Mouse (Mus musculus) limb, embryonic 14.5 days (tissue): ENCODE data around the gene Btbd2. TPM values are rescaled to one million over a fixed set of nuclear protein-coding genes. Genes with fewer than 3 reads are reported as not detected.
A peak's percentile ranks its signal among the peaks of the same experiment; 100 is the strongest.

Experiments used
- ATAC-seq: fragments of 200-750 bp; cut with Nextera tagmentation; 2 replicates; pipeline ENCODE4 v1.8.0; 2017; ENCODE audit warnings: low read depth, moderate number of reproducible peaks, moderate TSS enrichment; ENCODE audit not compliant: low FRiP score
- DNase-seq: peaks from one replicate; pipeline ENCODE4 v3.0.0-alpha.2; 2015; ENCODE audit warnings: low spot score
- H3K27ac ChIP-seq: fragments of 300-500 bp; sonication (generic); replicated peaks from 2 replicates; pipeline ENCODE4 v1.5.1; 2014; ENCODE audit warnings: low read depth, mild to moderate bottlenecking, low read length, moderate library complexity, mixed read lengths
- H3K27me3 ChIP-seq: fragments of 300-500 bp; sonication (generic); 2 replicates; pipeline ENCODE4 v1.6.1; 2014; ENCODE audit warnings: low read length, mixed read lengths; ENCODE audit not compliant: control insufficient read depth, insufficient read depth
- H3K36me3 ChIP-seq: fragments of 300-500 bp; sonication (generic); 2 replicates; pipeline ENCODE4 v1.6.1; 2014; ENCODE audit warnings: mild to moderate bottlenecking, low read length, moderate library complexity, mixed read lengths; ENCODE audit not compliant: control insufficient read depth, insufficient read depth
- H3K4me1 ChIP-seq: fragments of 300-500 bp; sonication (generic); 2 replicates; pipeline ENCODE4 v1.6.1; 2014; ENCODE audit warnings: antibody characterized with exemption, low read length, mixed read lengths; ENCODE audit not compliant: control insufficient read depth, insufficient read depth
- H3K4me2 ChIP-seq: fragments of 300-500 bp; sonication (generic); replicated peaks from 2 replicates; pipeline ENCODE4 v1.6.1; 2014; ENCODE audit warnings: low read depth, mild to moderate bottlenecking, low read length, moderate library complexity; ENCODE audit not compliant: severe bottlenecking
- H3K4me3 ChIP-seq: fragments of 300-500 bp; sonication (generic); replicated peaks from 2 replicates; pipeline ENCODE4 v1.5.1; 2014; ENCODE audit warnings: low read length
- H3K9ac ChIP-seq: fragments of 300-500 bp; sonication (generic); 2 replicates; pipeline ENCODE4 v1.6.1; 2014; ENCODE audit warnings: mild to moderate bottlenecking, low read depth, low read length, moderate library complexity; ENCODE audit not compliant: severe bottlenecking
- H3K9me3 ChIP-seq: fragments of 300-500 bp; sonication (generic); 2 replicates; pipeline ENCODE4 v1.6.1; 2016; ENCODE audit warnings: low read length; ENCODE audit not compliant: control insufficient read depth
- POLR2A ChIP-seq: fragments of 200-500 bp; IDR thresholded peaks from 2 replicates; pipeline ENCODE4 v1.8.0; 2012; ENCODE audit warnings: inconsistent platforms, mild to moderate bottlenecking, moderate library complexity, borderline replicate concordance; ENCODE audit not compliant: insufficient read depth, insufficient read length; ENCODE audit errors: extremely low read depth
- WGBS: fragments of 180-500 bp; shearing (Covaris S2); extraction: QIAGEN DNeasy Blood & Tissue Kit; methylation state at CpG from one replicate; pipeline ENCODE4 v1.1.7; 2014; 5-methylcytosine and 5-hydroxymethylcytosine counted together
- polyA plus RNA-seq, 2 experiments: library from polyadenylated mRNA; depleted of rRNA in 1 of 2; stranded (reverse) in 1 of 2; unstranded in 1 of 2; fragments of >200 nt; fragmentation: Nextera tagmentation in 1 of 2; extraction: Ambion mirVana in 1 of 2; gene quantifications; 2 replicates each; pipeline versions ENCODE4 v1.2.1 to v1.2.3; 2012 to 2014

The Btbd2 gene
- polyA plus RNA-seq, 2 experiments, result 78.0 to 87.8 TPM

DNA sequence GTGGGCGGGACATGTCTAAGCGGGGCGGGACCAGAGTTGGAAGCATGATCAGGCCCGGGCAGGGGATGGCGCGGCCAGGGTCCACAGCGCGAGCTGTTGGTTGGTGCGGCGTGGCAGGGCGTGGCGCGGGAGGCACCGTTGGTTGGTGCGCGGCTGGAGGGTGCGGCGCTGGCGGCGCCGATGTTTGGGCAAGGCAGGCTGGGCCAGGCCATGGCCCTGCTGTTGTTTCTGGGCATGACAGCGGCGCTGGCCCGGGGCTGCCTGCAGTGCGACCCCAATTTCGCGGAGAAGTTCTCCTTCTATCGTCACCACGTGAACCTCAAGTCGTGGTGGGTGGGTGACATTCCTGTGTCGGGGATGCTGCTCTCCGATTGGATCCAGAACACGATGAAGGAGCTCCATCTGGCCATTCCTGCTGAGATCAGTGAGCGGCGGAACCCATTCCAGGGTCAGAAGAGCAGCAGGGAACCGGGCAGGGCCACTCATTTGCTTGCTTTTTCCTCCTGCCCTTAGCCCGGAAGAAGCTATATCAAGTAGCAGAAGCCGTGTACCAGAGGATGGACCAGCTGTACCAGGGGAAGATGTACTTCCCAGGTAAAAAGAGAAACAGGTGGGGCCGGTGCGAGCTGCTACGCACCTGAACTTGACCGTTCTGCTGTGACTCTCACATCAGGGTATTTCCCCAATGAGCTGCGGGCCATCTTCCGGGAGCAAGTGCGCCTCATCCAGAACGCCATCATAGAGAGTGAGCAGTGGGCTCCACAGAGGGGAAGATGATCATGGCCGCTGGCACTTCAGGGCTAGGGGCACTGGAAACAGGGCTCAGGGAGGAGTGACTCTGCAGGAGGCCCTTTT lies 45.9 kb upstream of the Btbd2 start:
- peaks cover 32% of the 10 kb centered on the region for H3K36me3 ChIP-seq
- WGBS, result 1% methylated on average over 47 of the region's 47 CpGs
- DNase-seq (peak; percentile 95), ATAC-seq (peak; percentile 86)
- peaks cover 21% of the 10 kb centered on the region for H3K4me1 ChIP-seq
- TF ChIP-seq POLR2A, result no peak
- peak overlapping the region; percentile 77 for H3K4me2 ChIP-seq
- H3K27me3 ChIP-seq, result no peaks in the 10 kb centered on the region
- H3K27ac ChIP-seq, result peak overlapping the region; percentile 71
- H3K9ac ChIP-seq, result peak overlapping the region; percentile 56
- H3K9me3 ChIP-seq, result no peaks in the 10 kb centered on the region
- H3K4me3 ChIP-seq, result peak overlapping the region; percentile 64

DNA sequence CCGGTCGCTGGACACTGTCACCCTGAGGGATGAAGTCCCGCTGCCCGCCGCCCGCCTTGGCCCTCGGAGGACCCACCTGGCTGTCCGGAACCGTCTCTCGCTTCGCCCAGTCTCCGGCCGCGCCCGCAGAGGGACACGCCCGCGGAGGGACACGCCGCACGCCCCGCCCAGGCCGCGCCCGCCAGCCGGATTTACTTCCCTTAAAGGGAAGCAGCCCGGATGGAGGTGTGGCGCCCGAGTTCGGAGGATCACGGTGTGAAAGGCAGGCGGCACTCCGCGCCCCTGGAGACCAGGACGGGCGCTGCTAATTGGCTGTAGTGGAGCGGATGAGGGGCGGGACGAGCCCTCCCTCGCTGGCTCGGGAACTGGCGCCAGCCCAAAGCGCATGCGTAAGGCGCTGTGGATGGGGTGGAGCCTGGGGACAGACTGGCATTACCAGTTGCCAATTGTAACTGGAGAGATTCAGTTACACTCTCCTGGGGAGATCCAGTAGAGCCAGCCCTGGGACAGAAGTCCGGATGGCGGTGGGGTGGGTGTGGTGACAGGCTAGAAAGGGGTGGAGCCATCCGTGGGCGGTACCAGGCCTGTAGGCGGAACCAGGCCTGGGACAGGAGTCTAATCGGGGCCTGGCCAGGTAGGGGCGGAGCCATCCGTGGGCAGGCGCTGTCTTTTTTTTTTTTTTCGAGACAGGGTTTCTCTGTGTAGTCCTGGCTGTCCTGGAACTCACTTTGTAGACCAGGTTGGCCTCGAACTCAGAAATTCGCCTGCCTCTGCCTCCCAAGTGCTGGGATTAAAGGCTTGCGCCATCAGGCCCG lies 45.1 kb upstream of the Btbd2 start, which contains the start of the genes Mob3a and Izumo4:
Gene Mob3a, minus strand, starts transcription at position 257 of the 815 bp plus-strand sequence.
Gene Izumo4, plus strand, starts transcription at position 464 of the 815 bp plus-strand sequence.
- ATAC-seq, result peak; percentile 92
- H3K27ac ChIP-seq, result peak within 1 kb of the TSS; percentile 71
- no peak for TF ChIP-seq POLR2A

DNA sequence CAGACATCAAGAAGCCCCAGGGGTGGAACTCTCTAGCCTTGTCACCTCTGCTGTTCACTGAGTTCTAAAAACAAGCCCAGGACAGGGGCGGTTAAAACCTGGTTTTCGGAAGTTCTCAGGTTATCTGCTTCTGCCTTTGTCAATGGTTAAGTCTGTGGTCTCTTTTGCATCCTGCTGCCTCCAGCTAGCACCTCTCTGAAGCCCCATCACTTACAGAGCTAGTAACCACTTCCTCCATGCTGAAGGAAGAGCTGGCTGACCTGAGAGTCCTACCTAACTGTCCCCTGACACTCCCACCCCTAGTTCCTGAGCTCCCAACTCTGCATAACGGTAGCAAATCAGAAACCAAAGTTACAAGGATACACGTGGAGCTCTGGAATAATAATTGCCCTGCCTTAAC lies 43.9 kb upstream of the Btbd2 start:
- TF ChIP-seq POLR2A, result no peak
- DNase-seq (no peak), ATAC-seq (no peak)
- H3K4me3 ChIP-seq, result peak overlapping the region; percentile 64
- H3K27me3 ChIP-seq, result no peaks in the 10 kb centered on the region
- H3K9ac ChIP-seq, result peak overlapping the region; percentile 53; the same call in 1 of the 2 replicates
- 34% methylated on average over 4 of the region's 4 CpGs for WGBS
- H3K27ac ChIP-seq, result no peak overlapping the region
- H3K9me3 ChIP-seq, result no peaks in the 10 kb centered on the region
- peak overlapping the region; percentile 54 for H3K4me2 ChIP-seq
- H3K4me1 ChIP-seq, result peaks cover 21% of the 10 kb centered on the region
- peaks cover 17% of the 10 kb centered on the region for H3K36me3 ChIP-seq

More for the DNA sequence above, 45.1 kb upstream of the Btbd2 start, which contains the start of the genes Mob3a and Izumo4:
- Histone ChIP-seq H3K9ac (peak within 1 kb of the TSS; percentile 56), H3K27me3 (no peaks in the 10 kb centered on the region), H3K36me3 (peaks cover 23% of the 10 kb centered on the region), H3K9me3 (no peaks in the 10 kb centered on the region), H3K4me2 (peak within 1 kb of the TSS; percentile 77), H3K4me3 (peak within 1 kb of the TSS; percentile 64), H3K4me1 (peaks cover 21% of the 10 kb centered on the region)
- peak; percentile 99 for DNase-seq
- under 1% methylated on average over 54 of the region's 59 CpGs for WGBS

DNA sequence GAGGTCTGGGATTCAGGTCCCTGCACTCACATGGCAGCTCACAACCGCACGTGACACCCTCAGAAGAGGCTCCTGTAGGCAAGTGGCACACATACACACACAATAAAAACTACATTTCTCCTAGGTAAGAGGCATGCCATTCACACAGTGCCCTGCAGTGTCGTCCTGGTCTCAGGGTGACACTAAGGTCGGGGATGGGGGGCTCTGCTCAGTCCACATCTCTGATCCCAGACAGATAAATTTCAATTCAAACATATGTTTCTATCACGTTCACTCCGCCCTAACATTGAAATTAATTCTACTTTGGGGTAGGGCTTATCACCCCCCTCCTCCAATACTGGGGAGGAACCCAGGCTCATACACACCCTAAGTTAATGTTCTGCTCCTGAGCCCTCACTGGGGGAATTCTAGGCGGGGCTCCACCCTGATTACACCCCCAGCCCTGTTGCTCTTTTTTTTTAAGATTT lies 43.2 kb upstream of the Btbd2 start:
- DNase-seq (no peak), ATAC-seq (no peak)
- no peak overlapping the region for H3K27ac ChIP-seq
- peak overlapping the region; percentile 54; the same call in 1 of the 2 replicates for H3K4me2 ChIP-seq
- WGBS, result 89% methylated on average over 7 of the region's 7 CpGs
- no peak overlapping the region for H3K4me3 ChIP-seq
- H3K27me3 ChIP-seq, result no peaks in the 10 kb centered on the region
- no peak for TF ChIP-seq POLR2A
- H3K4me1 ChIP-seq, result peaks cover 21% of the 10 kb centered on the region
- 0 out of 2 replicates have a peak overlapping the region, but pooled peaks have one; percentile 12 for H3K9ac ChIP-seq
- H3K36me3 ChIP-seq, result peaks cover 14% of the 10 kb centered on the region
- no peaks in the 10 kb centered on the region for H3K9me3 ChIP-seq

DNA sequence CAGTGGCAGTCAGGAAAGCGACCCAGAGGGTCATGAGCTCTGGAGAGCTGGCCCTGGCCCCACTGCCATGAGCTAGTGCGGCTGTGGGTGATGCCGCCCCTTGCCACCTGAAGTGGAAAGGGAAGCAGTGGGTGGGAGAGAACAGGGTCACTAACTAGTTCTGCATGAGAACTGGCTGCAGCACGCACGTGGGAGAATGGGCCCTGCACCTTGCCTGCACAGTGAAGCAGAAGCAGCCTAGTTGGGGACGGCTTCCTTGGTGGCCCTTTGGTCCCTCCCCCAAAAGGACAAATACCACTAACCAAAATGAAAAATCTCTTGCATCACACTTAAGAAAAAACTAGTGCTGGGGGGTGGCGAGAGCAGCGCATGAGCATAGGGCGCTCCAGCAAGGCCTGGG lies 41.7 kb upstream of the Btbd2 start:
- no peak for ATAC-seq
- H3K9ac ChIP-seq, result no peak overlapping the region
- no peaks in the 10 kb centered on the region for H3K9me3 ChIP-seq
- 89% methylated on average over 9 of the region's 9 CpGs for WGBS
- peaks cover 28% of the 10 kb centered on the region for H3K36me3 ChIP-seq
- DNase-seq, result no peak
- H3K4me3 ChIP-seq, result no peak overlapping the region
- H3K4me1 ChIP-seq, result peaks cover 17% of the 10 kb centered on the region
- no peak overlapping the region for H3K27ac ChIP-seq
- no peaks in the 10 kb centered on the region for H3K27me3 ChIP-seq
- TF ChIP-seq POLR2A, result no peak
- no peak overlapping the region for H3K4me2 ChIP-seq
